Mouse (Mus musculus) activated CD4-positive, CD25-positive, alpha-beta regulatory T cell (primary cell): Measurements from ENCODE around the gene Smoc1. TPM values are rescaled to one million over a fixed set of nuclear protein-coding genes. Genes with fewer than 3 reads are reported as not detected.

Source experiments
- polyA plus RNA-seq, 2 experiments: library from polyadenylated mRNA; unstranded; fragments of 100-300 nt; shearing (Covaris generic); gene quantifications; one replicate each; pipeline ENCODE4 v1.2.1; 2017

Smoc1 gene
- under 1 TPM in 1 of 2 experiments, not detected in 1; 0.42 TPM for polyA plus RNA-seq

DNA sequence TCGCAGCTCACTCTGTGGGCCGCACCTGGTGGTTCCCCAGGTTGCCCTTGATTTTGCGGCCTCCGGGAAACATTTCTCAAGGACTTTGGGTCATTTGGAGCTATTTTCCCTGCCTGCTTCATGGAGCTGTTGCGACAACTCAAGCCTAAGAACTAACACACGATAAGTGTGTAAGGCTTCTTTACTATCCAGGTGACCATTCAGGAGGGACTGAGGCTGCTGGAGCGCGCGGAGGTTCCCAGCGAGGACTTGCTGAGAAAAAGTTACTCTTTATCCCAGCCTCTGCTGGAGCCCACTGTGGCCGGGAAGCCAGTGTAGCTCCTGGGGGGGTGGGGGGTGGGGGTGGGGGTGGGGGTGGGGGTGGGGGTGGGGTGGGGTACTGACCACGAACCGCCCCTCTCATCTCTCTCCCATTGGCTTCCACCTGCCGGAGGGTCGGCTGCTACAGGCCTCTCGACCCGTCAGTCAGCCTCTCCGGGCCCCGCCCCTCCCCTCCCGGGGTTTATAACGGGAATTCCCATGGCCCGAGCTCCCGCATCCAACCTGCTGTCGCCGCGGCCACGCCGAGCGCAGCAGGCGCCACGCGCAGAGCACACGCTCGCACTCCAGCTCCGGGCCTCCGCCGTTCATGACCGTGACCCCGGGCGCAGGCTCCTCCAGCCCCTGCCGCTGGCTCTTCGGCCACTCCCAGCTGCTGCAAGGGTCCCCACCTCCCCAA lies at the start of gene Smoc1:
Gene Smoc1 (plus strand): TSS at position 532 of the 718 bp plus-strand sequence.

Other genes starting within 250 kb of the Smoc1 start
- gene Susd6, start 236.3 kb upstream of the Smoc1 start, polyA plus RNA-seq = 10 to 100 TPM; 54.9 to 67.1 TPM
- 100 to 1,000 TPM; 643 to 896 TPM for gene Srsf5, start 81.3 kb upstream of the Smoc1 start, polyA plus RNA-seq
- gene Slc10a1, start 58.1 kb upstream of the Smoc1 start, polyA plus RNA-seq = 1 to 10 TPM in 1 of 2 experiments, under 1 TPM in 1; 0.54 to 1.1 TPM